Mouse (Mus musculus) left cerebral cortex, adult 18-20 months (tissue): ENCODE measurements around the gene Ccdc127. TPM values are rescaled to one million over a fixed set of nuclear protein-coding genes. Genes with fewer than 3 reads are reported as not detected.

Source experiments
- DNase-seq, 2 experiments: peaks; one replicate each; pipeline ENCODE4 v3.0.0; 2021 to 2022; ENCODE audit warnings: low spot score in 2 of 2, mixed read lengths in 1 of 2
- microRNA-seq, 2 experiments: library from miRNA; unstranded; fragments of <30 nt; microRNA quantifications; one replicate each; pipeline ENCODE4 v1.2.0; 2021
- total RNA-seq, 2 experiments: library from RNA; stranded (reverse); gene quantifications; 2 replicates each; pipeline ENCODE4 v1.2.3; 2021

Gene Ccdc127
- total RNA-seq, 2 experiments from 2014 or later, result 87.0 to 90.7 TPM

GRCm38 (mm10) chr13:74389730-74390129, 39.6 kb downstream of the Ccdc127 start:
- DNase-seq, result no peak

GRCm38 (mm10) chr13:74390371-74390990, 40.4 kb downstream of the Ccdc127 start, which contains the start of gene Zfp72:
TSS of gene Zfp72 (minus strand) at chr13:74390836.
- peak; percentile 76 to 83 for DNase-seq

- no peak for DNase-seq
Observed at GRCm38 (mm10) chr13:74391156-74391555, 41.0 kb downstream of the Ccdc127 start.

- no peak for DNase-seq
Observed at GRCm38 (mm10) chr13:74399298-74399839, 49.3 kb downstream of the Ccdc127 start, which contains the start of gene Ftl1-ps1. TSS of gene Ftl1-ps1 (plus strand) at chr13:74399694.

Small RNA genes within 50 kb of the gene (microRNA-seq; reads per million reads assigned to microRNA genes)
- 0 reads per million in 2 experiments for gene Mir692-3

Other genes starting within 250 kb of the Ccdc127 start
- gene Slc9a3, start 228.9 kb upstream of the Ccdc127 start, total RNA-seq, result 1 to 10 TPM; 1.6 to 2.3 TPM
- gene Exoc3, start 141.6 kb upstream of the Ccdc127 start, total RNA-seq, result 10 to 100 TPM; 70.5 to 73.8 TPM
- 1 to 10 TPM; 1.4 to 2.1 TPM for gene Ahrr, start 58.0 kb upstream of the Ccdc127 start, total RNA-seq
- gene Pdcd6, start 32.7 kb upstream of the Ccdc127 start, total RNA-seq, result 10 to 100 TPM; 79.6 to 79.7 TPM
- 100 to 1,000 TPM; 350 to 353 TPM for gene Sdha, start within 50 bp of the Ccdc127 start, total RNA-seq
- under 1 TPM in 1 of 2 experiments, not detected in 1; 0.19 TPM for gene Lrrc14b, start 13.7 kb downstream of the Ccdc127 start, total RNA-seq
- 1 to 10 TPM; 5.2 to 5.3 TPM for gene Zfp72, start 40.5 kb downstream of the Ccdc127 start, total RNA-seq
- 100 to 1,000 TPM; 185 to 198 TPM for gene Ftl1-ps1, start 49.4 kb downstream of the Ccdc127 start, total RNA-seq
- gene Zfp825, start 143.7 kb downstream of the Ccdc127 start, total RNA-seq, result 1 to 10 TPM; 8.0 to 8.1 TPM